Mouse (Mus musculus): ENCODE data around the gene Pir.

Pir gene

GRCm38 (mm10) chrX:164269285-164269761 lies at the start of gene Pir:
TSS of gene Pir (plus strand) at chrX:164269371.
- DNase-seq (ENCODE audit: low spot score) = peak; percentile 83

- peak; percentile 6 for DNase-seq (ENCODE audit: low spot score)
Measured at GRCm38 (mm10) chrX:164221989-164222388, 47.2 kb upstream of the Pir start.

GRCm38 (mm10) chrX:164233380-164233779 lies 35.8 kb upstream of the Pir start:
- DNase-seq (ENCODE audit: low spot score) = no peak

GRCm38 (mm10) chrX:164245714-164246113 lies 23.5 kb upstream of the Pir start:
- no peak for DNase-seq (ENCODE audit: low spot score)

GRCm38 (mm10) chrX:164246722-164247121 lies 22.4 kb upstream of the Pir start:
- DNase-seq (ENCODE audit: low spot score) = no peak

- no peak for DNase-seq (ENCODE audit: low spot score)
Measured at GRCm38 (mm10) chrX:164256527-164256926, 12.6 kb upstream of the Pir start.

GRCm38 (mm10) chrX:164258057-164258456 lies 11.1 kb upstream of the Pir start, which contains the start of gene Bmx:
TSS of gene Bmx (minus strand) at chrX:164258193.
- DNase-seq (ENCODE audit: low spot score) = no peak

- DNase-seq (ENCODE audit: low spot score) = no peak
Measured at GRCm38 (mm10) chrX:164258662-164259061, 10.5 kb upstream of the Pir start.

GRCm38 (mm10) chrX:164262286-164262685 lies 6.9 kb upstream of the Pir start:
- DNase-seq (ENCODE audit: low spot score) = no peak

- no peak for DNase-seq (ENCODE audit: low spot score)
Measured at GRCm38 (mm10) chrX:164264861-164265260, 4.3 kb upstream of the Pir start.

GRCm38 (mm10) chrX:164270603-164271002 lies 1.4 kb downstream of the Pir start:
- DNase-seq (ENCODE audit: low spot score) = no peak

- DNase-seq (ENCODE audit: low spot score) = no peak
Measured at GRCm38 (mm10) chrX:164275536-164275935, 6.4 kb downstream of the Pir start.

GRCm38 (mm10) chrX:164280918-164281647 lies 11.9 kb downstream of the Pir start:
- DNase-seq (ENCODE audit: low spot score) = no peak

GRCm38 (mm10) chrX:164283808-164284207 lies 14.6 kb downstream of the Pir start:
- DNase-seq (ENCODE audit: low spot score) = no peak

GRCm38 (mm10) chrX:164287077-164287476 lies 17.9 kb downstream of the Pir start:
- DNase-seq (ENCODE audit: low spot score) = peak; percentile 12

GRCm38 (mm10) chrX:164291147-164291546 lies 22.0 kb downstream of the Pir start:
- DNase-seq (ENCODE audit: low spot score) = no peak

- no peak for DNase-seq (ENCODE audit: low spot score)
Measured at GRCm38 (mm10) chrX:164306250-164306649, 37.1 kb downstream of the Pir start.

GRCm38 (mm10) chrX:164313876-164314275 lies 44.7 kb downstream of the Pir start:
- DNase-seq (ENCODE audit: low spot score) = no peak

- no peak for DNase-seq (ENCODE audit: low spot score)
Measured at GRCm38 (mm10) chrX:164318554-164318953, 49.4 kb downstream of the Pir start.

GRCm38 (mm10) chrX:164320031-164320430 lies 50.9 kb downstream of the Pir start:
- DNase-seq (ENCODE audit: low spot score) = no peak

GRCm38 (mm10) chrX:164322492-164322891 lies 53.3 kb downstream of the Pir start:
- no peak for DNase-seq (ENCODE audit: low spot score)

- DNase-seq (ENCODE audit: low spot score) = no peak
Measured at GRCm38 (mm10) chrX:164323391-164323913, 54.3 kb downstream of the Pir start.

- DNase-seq (ENCODE audit: low spot score) = no peak
Measured at GRCm38 (mm10) chrX:164330351-164330750, 61.2 kb downstream of the Pir start.

GRCm38 (mm10) chrX:164330766-164331165 lies 61.6 kb downstream of the Pir start:
- no peak for DNase-seq (ENCODE audit: low spot score)
